Mouse (Mus musculus) embryonic facial prominence, embryonic 11.5 days (tissue): ENCODE data around the gene Chrm2. TPM values are rescaled to one million over a fixed set of nuclear protein-coding genes. Genes with fewer than 3 reads are reported as not detected.

Experiments used
- ATAC-seq: fragments of 200-750 bp; cut with Nextera tagmentation; replicated peaks from 2 replicates; pipeline ENCODE4 v1.8.0; 2017; ENCODE audit warnings: low read depth; ENCODE audit not compliant: insufficient number of reproducible peaks, low FRiP score, low TSS enrichment
- DNase-seq: peaks from one replicate; pipeline ENCODE4 v3.0.0-alpha.2; 2015; ENCODE audit warnings: low spot score
- H3K27ac ChIP-seq: fragments of 300-500 bp; sonication (generic); replicated peaks from 2 replicates; pipeline ENCODE4 v1.5.1; 2014; ENCODE audit warnings: mild to moderate bottlenecking, low read depth, low read length, control low read depth
- H3K27me3 ChIP-seq: fragments of 300-500 bp; sonication (generic); 2 replicates; pipeline ENCODE4 v1.6.1; 2014; ENCODE audit warnings: mild to moderate bottlenecking, low read length, moderate library complexity, mixed read lengths; ENCODE audit not compliant: control insufficient read depth, insufficient read depth
- H3K36me3 ChIP-seq: fragments of 300-500 bp; sonication (generic); replicated peaks from 2 replicates; pipeline ENCODE4 v1.6.1; 2014; ENCODE audit warnings: low read depth, mild to moderate bottlenecking, low read length, moderate library complexity, mixed read lengths; ENCODE audit not compliant: control insufficient read depth, insufficient read depth
- H3K4me1 ChIP-seq: fragments of 300-500 bp; sonication (generic); 2 replicates; pipeline ENCODE4 v1.6.1; 2014; ENCODE audit warnings: low read length, mixed read lengths; ENCODE audit not compliant: control insufficient read depth, insufficient read depth
- H3K4me2 ChIP-seq: fragments of 300-500 bp; sonication (generic); 2 replicates; pipeline ENCODE4 v1.6.1; 2014; ENCODE audit warnings: low read depth, mild to moderate bottlenecking, control low read depth, low read length, moderate library complexity
- H3K4me3 ChIP-seq: fragments of 300-500 bp; sonication (generic); 2 replicates; pipeline ENCODE4 v1.5.1; 2014; ENCODE audit warnings: low read depth, low read length, control low read depth
- H3K9ac ChIP-seq: fragments of 300-500 bp; sonication (generic); replicated peaks from 2 replicates; pipeline ENCODE4 v1.6.1; 2014; ENCODE audit warnings: mild to moderate bottlenecking, control low read depth, low read length
- H3K9me3 ChIP-seq: fragments of 300-500 bp; sonication (generic); replicated peaks from 2 replicates; pipeline ENCODE4 v1.6.1; 2016; ENCODE audit warnings: mild to moderate bottlenecking, low read length, inconsistent platforms, mixed read lengths; ENCODE audit not compliant: control insufficient read depth
- WGBS: fragments of 180-500 bp; shearing (Covaris S2); extraction: QIAGEN DNeasy Blood & Tissue Kit; methylation state at CpG from one replicate; pipeline ENCODE4 v1.1.7; 2014; 5-methylcytosine and 5-hydroxymethylcytosine counted together
- polyA plus RNA-seq: library from polyadenylated mRNA; unstranded; fragments of >200 nt; fragmentation: Nextera tagmentation; extraction: Ambion mirVana; gene quantifications from 2 replicates; pipeline ENCODE4 v1.2.1, GENCODE M21; 2014

Gene Chrm2
- polyA plus RNA-seq, 1 experiment from 2014 or later = 0.17 TPM

- DNase-seq (no peak), ATAC-seq (no peak)
- no peaks in the 10 kb centered on the region for H3K4me1 ChIP-seq
- H3K27me3 ChIP-seq = no peaks in the 10 kb centered on the region
- no peaks in the 10 kb centered on the region for H3K36me3 ChIP-seq
- H3K27ac ChIP-seq = no peak overlapping the region
- no peak overlapping the region for H3K4me2 ChIP-seq
- WGBS = 79% methylated on average over 5 of the region's 5 CpGs
- no peaks in the 10 kb centered on the region for H3K9me3 ChIP-seq
- no peak overlapping the region for H3K4me3 ChIP-seq
- H3K9ac ChIP-seq = no peak overlapping the region
These were observed 17.3 kb downstream of the Chrm2 start for GRCm38 (mm10) chr6:36405139-36405538.

- no peak overlapping the region for H3K9ac ChIP-seq
- H3K4me2 ChIP-seq = no peak overlapping the region
- no peak overlapping the region for H3K4me3 ChIP-seq
- no peaks in the 10 kb centered on the region for H3K36me3 ChIP-seq
- no peak for ATAC-seq
- no peak for DNase-seq
- H3K27ac ChIP-seq = no peak overlapping the region
- no peaks in the 10 kb centered on the region for H3K4me1 ChIP-seq
- H3K9me3 ChIP-seq = no peaks in the 10 kb centered on the region
- H3K27me3 ChIP-seq = no peaks in the 10 kb centered on the region
These were observed 21.1 kb downstream of the Chrm2 start for GRCm38 (mm10) chr6:36409016-36409415.

GRCm38 (mm10) chr6:36410057-36410456, 22.2 kb downstream of the Chrm2 start:
- Histone ChIP-seq H3K4me1 (no peaks in the 10 kb centered on the region), H3K4me3 (no peak overlapping the region), H3K9ac (no peak overlapping the region), H3K4me2 (no peak overlapping the region), H3K27me3 (no peaks in the 10 kb centered on the region), H3K36me3 (no peaks in the 10 kb centered on the region), H3K9me3 (no peaks in the 10 kb centered on the region), H3K27ac (no peak overlapping the region)
- 69% methylated on average over 2 of the region's 2 CpGs for WGBS
- ATAC-seq (no peak), DNase-seq (no peak)

- ATAC-seq = no peak
- no peaks in the 10 kb centered on the region for H3K9me3 ChIP-seq
- no peaks in the 10 kb centered on the region for H3K36me3 ChIP-seq
- no peak overlapping the region for H3K4me3 ChIP-seq
- no peak overlapping the region for H3K4me2 ChIP-seq
- no peaks in the 10 kb centered on the region for H3K4me1 ChIP-seq
- 46% methylated on average over 2 of the region's 2 CpGs for WGBS
- DNase-seq = no peak
- no peaks in the 10 kb centered on the region for H3K27me3 ChIP-seq
- no peak overlapping the region for H3K9ac ChIP-seq
- no peak overlapping the region for H3K27ac ChIP-seq
These were observed 31.8 kb downstream of the Chrm2 start for GRCm38 (mm10) chr6:36419716-36420115.

- Histone ChIP-seq H3K4me1 (no peaks in the 10 kb centered on the region), H3K36me3 (no peaks in the 10 kb centered on the region), H3K4me2 (no peak overlapping the region), H3K9ac (no peak overlapping the region), H3K4me3 (no peak overlapping the region), H3K27me3 (no peaks in the 10 kb centered on the region), H3K9me3 (no peaks in the 10 kb centered on the region), H3K27ac (no peak overlapping the region)
- ATAC-seq = no peak
- 92% methylated on average over 6 of the region's 6 CpGs for WGBS
- no peak for DNase-seq
These were observed 50.1 kb downstream of the Chrm2 start for GRCm38 (mm10) chr6:36437964-36438363.

- no peaks in the 10 kb centered on the region for H3K4me1 ChIP-seq
- H3K9me3 ChIP-seq = no peaks in the 10 kb centered on the region
- no peak overlapping the region for H3K4me3 ChIP-seq
- no peaks in the 10 kb centered on the region for H3K27me3 ChIP-seq
- DNase-seq (no peak), ATAC-seq (no peak)
- H3K27ac ChIP-seq = no peak overlapping the region
- H3K4me2 ChIP-seq = no peak overlapping the region
- WGBS = 75% methylated on average over 2 of the region's 2 CpGs
- H3K36me3 ChIP-seq = no peaks in the 10 kb centered on the region
- H3K9ac ChIP-seq = no peak overlapping the region
These were observed 51.3 kb downstream of the Chrm2 start for GRCm38 (mm10) chr6:36439218-36439617.

GRCm38 (mm10) chr6:36451480-36451879, 63.6 kb downstream of the Chrm2 start:
- Histone ChIP-seq H3K4me3 (no peak overlapping the region), H3K36me3 (no peaks in the 10 kb centered on the region), H3K9ac (no peak overlapping the region), H3K4me1 (no peaks in the 10 kb centered on the region), H3K27me3 (no peaks in the 10 kb centered on the region), H3K9me3 (no peaks in the 10 kb centered on the region), H3K27ac (no peak overlapping the region), H3K4me2 (no peak overlapping the region)
- ATAC-seq (no peak), DNase-seq (no peak)

GRCm38 (mm10) chr6:36455071-36455470, 67.2 kb downstream of the Chrm2 start:
- no peak for DNase-seq
- Histone ChIP-seq H3K36me3 (no peaks in the 10 kb centered on the region), H3K9me3 (no peaks in the 10 kb centered on the region), H3K4me1 (no peaks in the 10 kb centered on the region), H3K4me3 (no peak overlapping the region), H3K27ac (no peak overlapping the region), H3K27me3 (no peaks in the 10 kb centered on the region), H3K4me2 (no peak overlapping the region), H3K9ac (no peak overlapping the region)
- ATAC-seq = no peak

- WGBS = 75% methylated on average over 1 of the region's 1 CpGs
- Histone ChIP-seq H3K9ac (no peak overlapping the region), H3K36me3 (no peaks in the 10 kb centered on the region), H3K9me3 (no peaks in the 10 kb centered on the region), H3K4me1 (no peaks in the 10 kb centered on the region), H3K4me2 (no peak overlapping the region), H3K27ac (no peak overlapping the region), H3K4me3 (no peak overlapping the region), H3K27me3 (no peaks in the 10 kb centered on the region)
- no peak for DNase-seq
- ATAC-seq = no peak
These were observed 69.1 kb downstream of the Chrm2 start for GRCm38 (mm10) chr6:36457015-36457414.
